Mouse (Mus musculus) heart, postnatal 0 days (tissue): ENCODE results near the gene Pou2f3. TPM values are rescaled to one million over a fixed set of nuclear protein-coding genes. Genes with fewer than 3 reads are reported as not detected.

ENCODE experiments used
- ATAC-seq: fragments of 200-750 bp; cut with Nextera tagmentation; 2 replicates; pipeline ENCODE4 v1.8.0; 2017; ENCODE audit warnings: low read depth, moderate number of reproducible peaks, moderate library complexity; ENCODE audit not compliant: insufficient read depth
- DNase-seq: peaks from one replicate; pipeline ENCODE4 v3.0.0-alpha.2; 2016; ENCODE audit warnings: low spot score
- H3K27ac ChIP-seq: fragments of 300-500 bp; sonication (generic); 2 replicates; pipeline ENCODE4 v1.5.1; 2014; ENCODE audit warnings: low read depth, mild to moderate bottlenecking
- H3K27me3 ChIP-seq: fragments of 300-500 bp; sonication (generic); 2 replicates; pipeline ENCODE4 v1.6.1; 2014; ENCODE audit warnings: low read length, mixed read lengths; ENCODE audit not compliant: control insufficient read depth, insufficient read depth
- H3K36me3 ChIP-seq: fragments of 300-500 bp; sonication (generic); replicated peaks from 2 replicates; pipeline ENCODE4 v1.6.1; 2014; ENCODE audit warnings: low read length, mixed read lengths; ENCODE audit not compliant: control insufficient read depth, insufficient read depth
- H3K4me1 ChIP-seq: fragments of 300-500 bp; sonication (generic); 2 replicates; pipeline ENCODE4 v1.6.1; 2014; ENCODE audit warnings: antibody characterized with exemption; ENCODE audit not compliant: control insufficient read depth, insufficient read depth
- H3K4me2 ChIP-seq: fragments of 300-500 bp; sonication (generic); 2 replicates; pipeline ENCODE4 v1.6.1; 2014; ENCODE audit warnings: low read depth, mild to moderate bottlenecking, low read length, moderate library complexity
- H3K4me3 ChIP-seq: fragments of 300-500 bp; sonication (generic); 2 replicates; pipeline ENCODE4 v1.5.1; 2014; ENCODE audit warnings: low read depth, low read length
- H3K9ac ChIP-seq: fragments of 300-500 bp; sonication (generic); replicated peaks from 2 replicates; pipeline ENCODE4 v1.6.1; 2014; ENCODE audit warnings: low read depth, low read length, mixed read lengths
- H3K9me3 ChIP-seq: fragments of 300-500 bp; sonication (generic); replicated peaks from 2 replicates; pipeline ENCODE4 v1.6.1; 2016; ENCODE audit warnings: low read length; ENCODE audit not compliant: control insufficient read depth
- CTCF ChIP-seq: IDR thresholded peaks from 2 replicates; pipeline ENCODE4 v1.5.1; 2016; ENCODE audit warnings: antibody characterized with exemption, control low read depth, low read depth
- EP300 ChIP-seq: IDR thresholded peaks from 2 replicates; pipeline ENCODE4 v1.6.1; 2016; ENCODE audit warnings: antibody characterized with exemption, low read depth
- WGBS: fragments of 180-500 bp; shearing (Covaris S2); extraction: QIAGEN DNeasy Blood & Tissue Kit; methylation state at CpG from one replicate; pipeline ENCODE4 v1.1.7; 2014; 5-methylcytosine and 5-hydroxymethylcytosine counted together
- polyA plus RNA-seq: library from polyadenylated mRNA; unstranded; fragments of >200 nt; fragmentation: Nextera tagmentation; extraction: Ambion mirVana; gene quantifications from 2 replicates; pipeline ENCODE4 v1.2.1, GENCODE M21; 2015
- total RNA-seq: library from RNA; depleted of rRNA; stranded (reverse); fragments of >200 nt; gene quantifications from 2 replicates; pipeline ENCODE4 v1.2.3, GENCODE M21; 2014; ENCODE audit warnings: low replicate concordance

Gene Pou2f3
- total and polyA plus RNA-seq, 2 experiments from 2014 or later = 0.08 TPM; not detected in 1

GRCm38 (mm10) chr9:43226573-43227160 lies 16.5 kb upstream of the Pou2f3 start:
- no peak overlapping the region for H3K27ac ChIP-seq

GRCm38 (mm10) chr9:43225481-43225880 lies 15.3 kb upstream of the Pou2f3 start:
- Histone ChIP-seq H3K4me3 (no peak overlapping the region), H3K4me2 (no peak overlapping the region), H3K9ac (no peak overlapping the region), H3K36me3 (peaks cover 6% of the 10 kb centered on the region; the same call in 1 of the 2 replicates), H3K27me3 (no peaks in the 10 kb centered on the region), H3K9me3 (no peaks in the 10 kb centered on the region), H3K27ac (0 out of 2 replicates have a peak overlapping the region, but pooled peaks have one; percentile 25), H3K4me1 (peaks cover 6% of the 10 kb centered on the region)
- TF ChIP-seq CTCF (no peak), EP300 (no peak)
- 32% methylated on average over 2 of the region's 2 CpGs for WGBS
- no peak for DNase-seq
- no peak; the same call in 1 of the 2 replicates for ATAC-seq

More at GRCm38 (mm10) chr9:43226573-43227160, 16.5 kb upstream of the Pou2f3 start:
- 66% methylated on average over 9 of the region's 9 CpGs for WGBS
- H3K36me3 ChIP-seq = no peaks in the 10 kb centered on the region
- H3K27me3 ChIP-seq = no peaks in the 10 kb centered on the region
- ATAC-seq = no peak
- H3K9me3 ChIP-seq = no peaks in the 10 kb centered on the region
- DNase-seq = no peak
- no peak overlapping the region for H3K9ac ChIP-seq
- peaks cover 7% of the 10 kb centered on the region for H3K4me1 ChIP-seq
- no peak for TF ChIP-seq EP300
- TF ChIP-seq CTCF = no peak
- H3K4me3 ChIP-seq = no peak overlapping the region
- no peak overlapping the region for H3K4me2 ChIP-seq

GRCm38 (mm10) chr9:43224771-43225355 lies 14.7 kb upstream of the Pou2f3 start:
- DNase-seq (peak; percentile 28), ATAC-seq (peak; percentile 31; the same call in 1 of the 2 replicates)
- TF ChIP-seq CTCF = no peak
- TF ChIP-seq EP300 = no peak
- Histone ChIP-seq H3K27me3 (no peaks in the 10 kb centered on the region), H3K4me1 (peaks cover 6% of the 10 kb centered on the region), H3K27ac (peak overlapping the region; percentile 25; the same call in 1 of the 2 replicates), H3K4me2 (peak overlapping the region; percentile 18; the same call in 1 of the 2 replicates), H3K36me3 (peaks cover 6% of the 10 kb centered on the region; the same call in 1 of the 2 replicates), H3K4me3 (no peak overlapping the region), H3K9ac (no peak overlapping the region), H3K9me3 (no peaks in the 10 kb centered on the region)
- WGBS = 39% methylated on average over 11 of the region's 11 CpGs

GRCm38 (mm10) chr9:43222429-43222715 lies 12.2 kb upstream of the Pou2f3 start:
- Histone ChIP-seq H3K9ac (no peak overlapping the region), H3K4me3 (no peak overlapping the region), H3K9me3 (no peaks in the 10 kb centered on the region), H3K27me3 (no peaks in the 10 kb centered on the region), H3K4me1 (peaks cover 6% of the 10 kb centered on the region), H3K36me3 (peaks cover 6% of the 10 kb centered on the region; the same call in 1 of the 2 replicates), H3K27ac (no peak overlapping the region), H3K4me2 (no peak overlapping the region)
- 56% methylated on average over 8 of the region's 8 CpGs for WGBS
- no peak for ATAC-seq
- TF ChIP-seq CTCF (0 out of 2 replicates have a peak, but pooled peaks have one; percentile 5), EP300 (no peak)
- DNase-seq = peak; percentile 4

- no peak overlapping the region for H3K4me3 ChIP-seq
- TF ChIP-seq CTCF (peak; percentile 92), EP300 (no peak)
- peaks cover 6% of the 10 kb centered on the region; the same call in 1 of the 2 replicates for H3K36me3 ChIP-seq
- H3K4me2 ChIP-seq = no peak overlapping the region
- H3K4me1 ChIP-seq = peaks cover 6% of the 10 kb centered on the region
- no peaks in the 10 kb centered on the region for H3K9me3 ChIP-seq
- no peak overlapping the region for H3K9ac ChIP-seq
- no peaks in the 10 kb centered on the region for H3K27me3 ChIP-seq
- no peak overlapping the region for H3K27ac ChIP-seq
- peak; percentile 67; the same call in 1 of the 2 replicates for ATAC-seq
- DNase-seq = peak; percentile 68
- WGBS = 48% methylated on average over 18 of the region's 18 CpGs
These were observed 11.7 kb upstream of the Pou2f3 start for GRCm38 (mm10) chr9:43221643-43222428.
